Mouse (Mus musculus): ENCODE results near the gene Kdm5b.

GRCm38 (mm10) chr1:134634296-134634695 is 74.3 kb downstream of the Kdm5b start:
- TF ChIP-seq CTCF (conservative IDR thresholded peaks at IDR 0.05; ENCODE audit: low read length) (no peak), NANOG (IDR thresholded peaks at IDR 0.05; ENCODE audit: borderline replicate concordance, low read length) (no peak), POU5F1 (IDR thresholded peaks at IDR 0.05; ENCODE audit: borderline replicate concordance, low read length) (no peak)
